Comparison of ENCODE assay signal across 26 mouse cellular contexts in genomic region chr12:25309234-25309633, GRCm38 (mm10).
A peak's percentile ranks its signal among the peaks of the same experiment; 100 is the strongest.
DNase-seq lines count a peak whose midpoint lies in the region; ATAC-seq and TF ChIP-seq lines count a peak whose summit lies in the region.
"Had no signal": no experiment of that assay in that cellular context is flagged by ENCODE, and none has a peak within 500 bp of the region (broad histone marks: within the 10 kb centered on the region; RNA-seq: fewer than 3 reads in every experiment).

No protein-coding gene starts in this region.

- no peak for TF ChIP-seq CTCF in intestine, postnatal 0 days (IDR thresholded peaks at IDR 0.05; ENCODE audit: low read depth)

- no peak overlapping the region for H3K27ac ChIP-seq in intestine, postnatal 0 days (ENCODE audit: low read depth, low read length)
- H3K27ac ChIP-seq: embryonic facial prominence, embryonic 12.5 days; embryonic facial prominence, embryonic 15.5 days; heart, embryonic 15.5 days; hindbrain, embryonic 14.5 days; hindbrain, postnatal 0 days had no signal

- peak; percentile 7 for DNase-seq in gastrocnemius, adult 18-20 months (ENCODE audit: low spot score)
- no peak for DNase-seq in gastrocnemius, postnatal 10 days
- peak; percentile 19 for DNase-seq in testis, postnatal 10 days (ENCODE audit: low spot score)
- DNase-seq in testis, postnatal 14 days (ENCODE audit: low spot score) = no peak
- DNase-seq in liver = no peak
- no peak for DNase-seq in lung, postnatal 10 days
- DNase-seq: adrenal gland, adult 2 months; adrenal gland, postnatal 14 days; cerebellum, adult 11 months; cerebellum, adult 2 months; cerebellum, adult 9-11 months; cerebellum, postnatal 25 days; forebrain, postnatal 0 days; gastrocnemius, postnatal 14 days; heart, postnatal 10 days; heart, postnatal 36 days had no signal

- H3K9ac ChIP-seq in intestine, postnatal 0 days (ENCODE audit: low read depth, low read length) = no peak overlapping the region
- H3K9ac ChIP-seq: embryonic facial prominence, embryonic 12.5 days; embryonic facial prominence, embryonic 15.5 days; forebrain, postnatal 0 days; heart, embryonic 12.5 days; heart, embryonic 15.5 days; hindbrain, embryonic 14.5 days had no signal

- H3K4me2 ChIP-seq in intestine, postnatal 0 days (replicated peaks; ENCODE audit: low read depth) = no peak overlapping the region
- H3K4me2 ChIP-seq: embryonic facial prominence, embryonic 12.5 days; embryonic facial prominence, embryonic 15.5 days; heart, embryonic 12.5 days; heart, embryonic 15.5 days; hindbrain, embryonic 14.5 days had no signal

- WGBS in intestine, postnatal 0 days = 74% methylated on average over 6 of the region's 6 CpGs

- peak; percentile 76 for ATAC-seq in intestine, postnatal 0 days
- ATAC-seq: forebrain, embryonic 14.5 days; forebrain, postnatal 0 days; hindbrain, postnatal 0 days; inflammation-experienced regulatory T-cells, adult 6 months had no signal

- H3K4me1 ChIP-seq in intestine, postnatal 0 days (replicated peaks; ENCODE audit: control insufficient read depth, insufficient read depth, low read length) = no peaks in the 10 kb centered on the region

- H3K4me3 ChIP-seq in intestine, postnatal 0 days (ENCODE audit: low read depth, low read length) = no peak overlapping the region
- H3K4me3 ChIP-seq: embryonic facial prominence, embryonic 12.5 days; embryonic facial prominence, embryonic 15.5 days; heart, embryonic 12.5 days; heart, embryonic 15.5 days had no signal

- no peaks in the 10 kb centered on the region for H3K27me3 ChIP-seq in intestine, postnatal 0 days (replicated peaks; ENCODE audit: control insufficient read depth, insufficient read depth, low read length)
- H3K27me3 ChIP-seq: embryonic facial prominence, embryonic 12.5 days; embryonic facial prominence, embryonic 15.5 days; heart, embryonic 12.5 days; heart, embryonic 15.5 days had no signal

- H3K9me3 ChIP-seq in intestine, postnatal 0 days (ENCODE audit: control insufficient read depth) = no peaks in the 10 kb centered on the region
- H3K9me3 ChIP-seq: embryonic facial prominence, embryonic 12.5 days; embryonic facial prominence, embryonic 15.5 days; heart, embryonic 12.5 days; heart, embryonic 15.5 days had no signal

- no peaks in the 10 kb centered on the region for H3K36me3 ChIP-seq in intestine, postnatal 0 days (ENCODE audit: control insufficient read depth, insufficient read depth)
- H3K36me3 ChIP-seq: embryonic facial prominence, embryonic 12.5 days; embryonic facial prominence, embryonic 15.5 days; G1E; heart, embryonic 12.5 days; heart, embryonic 15.5 days had no signal

Comparison
In these comparisons a context has a peak if more than half of its experiments do, and no peak if none do; other contexts are left out.
1. DNase-seq: peak in gastrocnemius, adult 18-20 months (single experiment) and testis, postnatal 10 days (single experiment); none in gastrocnemius, postnatal 10 days (single experiment), testis, postnatal 14 days (single experiment), liver (single experiment) and lung, postnatal 10 days (single experiment).